Mouse (Mus musculus): ENCODE data around the gene Asah2.

The Asah2 gene

GRCm38 (mm10) chr19:31971998-31972397, 136.0 kb downstream of the Asah2 start:
- peak; percentile 75 for DNase-seq

- no peak for DNase-seq
These were observed 136.6 kb downstream of the Asah2 start for GRCm38 (mm10) chr19:31971405-31971804.

GRCm38 (mm10) chr19:31967933-31968532, 140.0 kb downstream of the Asah2 start:
- DNase-seq = no peak

GRCm38 (mm10) chr19:31963147-31963546, 144.9 kb downstream of the Asah2 start:
- DNase-seq = no peak

- DNase-seq = no peak
These were observed 147.6 kb downstream of the Asah2 start for GRCm38 (mm10) chr19:31960434-31960833.

GRCm38 (mm10) chr19:31956359-31956758, 151.7 kb downstream of the Asah2 start:
- no peak for DNase-seq

GRCm38 (mm10) chr19:31954696-31955095, 153.3 kb downstream of the Asah2 start:
- no peak for DNase-seq

- DNase-seq = no peak
These were observed 153.7 kb downstream of the Asah2 start for GRCm38 (mm10) chr19:31954267-31954666.

- DNase-seq = no peak
These were observed 154.2 kb downstream of the Asah2 start for GRCm38 (mm10) chr19:31953799-31954198.

GRCm38 (mm10) chr19:31950793-31951489, 157.1 kb downstream of the Asah2 start:
- no peak for DNase-seq

Measured in liver (tissue).